In genomic region chr14:16433206-16433605, GRCm38 (mm10) we compare ENCODE assay signal across 14 mouse cellular contexts.
A peak's percentile ranks its signal among the peaks of the same experiment; 100 is the strongest.
DNase-seq lines count a peak whose midpoint lies in the region; ATAC-seq and TF ChIP-seq lines count a peak whose summit lies in the region.
"Had no signal": no experiment of that assay in that cellular context is flagged by ENCODE, and none has a peak within 500 bp of the region (broad histone marks: within the 10 kb centered on the region; RNA-seq: fewer than 3 reads in every experiment).

No protein-coding gene starts in this region.

- H3K4me3 ChIP-seq in embryonic fibroblast, embryonic 13.5 days (ENCODE audit: insufficient read depth, low read length) = no peak overlapping the region
- H3K4me3 ChIP-seq: intestine, embryonic 15.5 days had no signal

- DNase-seq in heart, adult 18-20 months = peak; percentile 33 to 37
- no peak for DNase-seq in heart, postnatal 36 days
- peak; percentile 22 for DNase-seq in retina, postnatal 1 day
- no peak for DNase-seq in retina, embryonic 14.5 days (ENCODE audit: low spot score)
- DNase-seq in right cerebral cortex, postnatal 36 days (ENCODE audit: low spot score in 2 of 2) = peak; percentile 36 to 65
- DNase-seq in layer of hippocampus, postnatal 10 days (ENCODE audit: low spot score in 2 of 2) = no peak
- DNase-seq: adrenal gland, postnatal 10 days; cerebellum, postnatal 36 days; lung, adult 18-20 months; thymus, postnatal 36 days had no signal

- no peak for TF ChIP-seq CTCF in embryonic fibroblast, embryonic 13.5 days (IDR thresholded peaks at IDR 0.05; ENCODE audit: borderline replicate concordance, insufficient read depth, low read length)

- peak overlapping the region; percentile 75; the same call in 1 of the 2 replicates for H3K27ac ChIP-seq in embryonic fibroblast, embryonic 13.5 days (ENCODE audit: insufficient read depth, low read length)
- H3K27ac ChIP-seq: intestine, embryonic 15.5 days had no signal

- intact Hi-C loops in heart, postnatal 36 days (cut with DNase I) = loop anchor here (5.0 kb wide), 2 partner anchors 94 to 974 kb away; no protein-coding TSS in a partner anchor

- 0 out of 2 replicates have a peak, but pooled peaks cover 2% of the 10 kb centered on the region for H3K4me1 ChIP-seq in embryonic fibroblast, embryonic 13.5 days (ENCODE audit: control insufficient read depth, insufficient read depth, low read length)
- H3K4me1 ChIP-seq: intestine, embryonic 15.5 days had no signal

- ATAC-seq in megakaryocyte-erythroid progenitor cell, adult 5-6 weeks (replicated peaks; ENCODE audit: low FRiP score, low TSS enrichment, poor library complexity, severe bottlenecking) = no peak
- ATAC-seq: forebrain, embryonic 16.5 days; intestine, embryonic 15.5 days had no signal

- TF ChIP-seq POLR2A in embryonic fibroblast, embryonic 13.5 days (IDR thresholded peaks at IDR 0.05; ENCODE audit: low read depth, low read length) = no peak

Comparison
In these comparisons a context has a peak if more than half of its experiments do, and no peak if none do; other contexts are left out.
1. DNase-seq: peak in heart, adult 18-20 months (2 of 2), retina, postnatal 1 day (single experiment) and right cerebral cortex, postnatal 36 days (2 of 2); none in heart, postnatal 36 days (0 of 2), retina, embryonic 14.5 days (single experiment) and layer of hippocampus, postnatal 10 days (0 of 2).